Mouse (Mus musculus): ENCODE data around the gene Cnpy1. TPM values are rescaled to one million over a fixed set of nuclear protein-coding genes. Genes with fewer than 3 reads are reported as not detected.

Cnpy1 gene
- polyA plus RNA-seq, 1 experiment = not detected

- no peak overlapping the region for H3ac ChIP-seq (ENCODE audit: control insufficient read depth, insufficient read length)
- no peak overlapping the region for H3K4me3 ChIP-seq
- H3K79me2 ChIP-seq (ENCODE audit: control insufficient read depth, insufficient read depth) = no peaks in the 10 kb centered on the region
- H3K4me2 ChIP-seq (ENCODE audit: low read depth) = no peak overlapping the region
- no peaks in the 10 kb centered on the region for H3K36me3 ChIP-seq (ENCODE audit: control insufficient read depth, insufficient read depth)
- TF ChIP-seq E2F4 (IDR thresholded peaks at IDR 0.05; ENCODE audit: insufficient read depth) = no peak
- H3K27me3 ChIP-seq (ENCODE audit: control insufficient read depth, insufficient read depth, insufficient read length) = peaks cover 22% of the 10 kb centered on the region
Measured at GRCm38 (mm10) chr5:28290630-28291029, 45.0 kb upstream of the Cnpy1 start.

DNA sequence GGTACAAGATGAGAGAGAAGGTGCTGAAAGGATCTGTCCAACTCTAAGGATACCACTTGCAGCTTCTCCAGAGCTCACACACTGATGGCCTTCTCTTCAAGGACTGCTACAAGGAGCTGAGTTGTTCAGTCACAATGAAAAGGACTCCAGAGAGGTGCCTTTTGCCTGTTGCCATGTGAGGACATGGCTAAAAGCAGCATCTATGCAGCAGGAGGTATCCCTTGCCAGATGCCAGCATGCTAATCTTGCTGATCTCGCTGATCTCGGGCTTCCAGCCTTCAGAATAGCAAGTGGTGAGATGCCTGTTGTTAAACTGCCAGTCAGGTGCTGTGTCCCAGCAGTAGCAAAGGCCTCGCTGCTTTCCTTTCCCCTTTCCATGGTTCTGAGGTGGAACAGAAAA, 43.5 kb upstream of the Cnpy1 start:
- Histone ChIP-seq H3ac (ENCODE audit: control insufficient read depth, insufficient read length) (no peak overlapping the region), H3K36me3 (ENCODE audit: control insufficient read depth, insufficient read depth) (no peaks in the 10 kb centered on the region), H3K27me3 (ENCODE audit: control insufficient read depth, insufficient read depth, insufficient read length) (peaks cover 22% of the 10 kb centered on the region), H3K4me3 (no peak overlapping the region), H3K79me2 (ENCODE audit: control insufficient read depth, insufficient read depth) (no peaks in the 10 kb centered on the region), H3K4me2 (ENCODE audit: low read depth) (no peak overlapping the region)
- no peak for TF ChIP-seq REST (IDR thresholded peaks at IDR 0.05; ENCODE audit: insufficient read depth, insufficient read length)

- H3K79me2 ChIP-seq (ENCODE audit: control insufficient read depth, insufficient read depth) = no peaks in the 10 kb centered on the region
- no peak overlapping the region for H3K4me3 ChIP-seq
- no peak overlapping the region for H3ac ChIP-seq (ENCODE audit: control insufficient read depth, insufficient read length)
- TF ChIP-seq MYOD1 (IDR thresholded peaks at IDR 0.05; ENCODE audit: control insufficient read depth in 1 of 3, insufficient read length in 2 of 3, low read depth in 2 of 3) (no peak), POLR2A (IDR thresholded peaks at IDR 0.05; ENCODE audit: insufficient read length, low read depth) (no peak), CEBPB (IDR thresholded peaks at IDR 0.05; ENCODE audit: insufficient read depth, poor library complexity, severe bottlenecking) (no peak), SRF (IDR thresholded peaks at IDR 0.05; ENCODE audit: control insufficient read depth, insufficient read length, low read depth) (no peak), E2F4 (IDR thresholded peaks at IDR 0.05; ENCODE audit: insufficient read depth) (no peak), TCF12 (IDR thresholded peaks at IDR 0.05; ENCODE audit: insufficient read depth, poor library complexity, severe bottlenecking) (no peak), MAX (IDR thresholded peaks at IDR 0.05; ENCODE audit: low read depth) (no peak), REST (IDR thresholded peaks at IDR 0.05; ENCODE audit: insufficient read depth, insufficient read length) (no peak), MYOG (IDR thresholded peaks at IDR 0.05; ENCODE audit: control insufficient read depth in 1 of 3, insufficient read depth in 1 of 3, insufficient read length in 2 of 3, low read depth in 2 of 3) (no peak)
- H3K4me2 ChIP-seq (ENCODE audit: low read depth) = no peak overlapping the region
- H3K36me3 ChIP-seq (ENCODE audit: control insufficient read depth, insufficient read depth) = no peaks in the 10 kb centered on the region
- H3K27me3 ChIP-seq (ENCODE audit: control insufficient read depth, insufficient read depth, insufficient read length) = peaks cover 9% of the 10 kb centered on the region
Measured at GRCm38 (mm10) chr5:28277279-28277678, 31.7 kb upstream of the Cnpy1 start.

DNA sequence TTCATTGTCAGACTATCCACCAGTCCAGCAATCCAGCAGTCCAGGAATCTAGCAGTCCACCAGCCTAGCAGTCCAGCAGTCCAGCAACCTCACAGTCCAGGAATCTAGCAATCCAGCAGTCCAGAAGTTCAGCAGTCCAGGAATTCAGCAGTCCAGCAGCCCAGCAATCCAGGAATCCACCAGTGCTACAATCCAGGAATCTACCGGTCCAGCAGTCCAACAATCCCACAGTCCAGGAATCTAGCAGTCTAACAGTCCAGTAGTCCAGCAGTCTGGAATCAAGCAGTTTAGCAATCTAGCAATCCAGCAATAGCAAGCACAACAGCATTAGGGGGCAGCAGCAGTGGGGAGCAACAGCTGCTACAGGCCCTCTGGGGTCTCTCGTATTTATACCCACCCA, 27.2 kb upstream of the Cnpy1 start:
- Histone ChIP-seq H3K79me2 (ENCODE audit: control insufficient read depth, insufficient read depth) (no peaks in the 10 kb centered on the region), H3K4me3 (no peak overlapping the region), H3K36me3 (ENCODE audit: control insufficient read depth, insufficient read depth) (no peaks in the 10 kb centered on the region), H3K27me3 (ENCODE audit: control insufficient read depth, insufficient read depth, insufficient read length) (peaks cover 9% of the 10 kb centered on the region), H3ac (ENCODE audit: control insufficient read depth, insufficient read length) (no peak overlapping the region), H3K4me2 (ENCODE audit: low read depth) (no peak overlapping the region)
- TF ChIP-seq USF1 (IDR thresholded peaks at IDR 0.05; ENCODE audit: low read depth) (no peak), REST (IDR thresholded peaks at IDR 0.05; ENCODE audit: insufficient read depth, insufficient read length) (no peak), E2F4 (IDR thresholded peaks at IDR 0.05; ENCODE audit: insufficient read depth) (no peak), TCF12 (IDR thresholded peaks at IDR 0.05; ENCODE audit: insufficient read depth, poor library complexity, severe bottlenecking) (no peak), TCF3 (IDR thresholded peaks at IDR 0.05; ENCODE audit: insufficient read length, low read depth) (no peak), MYOG (IDR thresholded peaks at IDR 0.05; ENCODE audit: control insufficient read depth in 1 of 3, insufficient read depth in 1 of 3, insufficient read length in 2 of 3, low read depth in 2 of 3) (no peak), CEBPB (IDR thresholded peaks at IDR 0.05; ENCODE audit: insufficient read depth, poor library complexity, severe bottlenecking) (no peak), POLR2A (IDR thresholded peaks at IDR 0.05; ENCODE audit: insufficient read length, low read depth) (no peak), POLR2AphosphoS2 (IDR thresholded peaks at IDR 0.05; ENCODE audit: insufficient read length, low read depth) (no peak), MAX (IDR thresholded peaks at IDR 0.05; ENCODE audit: low read depth) (no peak), MYOD1 (IDR thresholded peaks at IDR 0.05; ENCODE audit: control insufficient read depth in 1 of 3, insufficient read length in 2 of 3, low read depth in 2 of 3) (no peak), SRF (IDR thresholded peaks at IDR 0.05; ENCODE audit: control insufficient read depth, insufficient read length, low read depth) (no peak)

DNA sequence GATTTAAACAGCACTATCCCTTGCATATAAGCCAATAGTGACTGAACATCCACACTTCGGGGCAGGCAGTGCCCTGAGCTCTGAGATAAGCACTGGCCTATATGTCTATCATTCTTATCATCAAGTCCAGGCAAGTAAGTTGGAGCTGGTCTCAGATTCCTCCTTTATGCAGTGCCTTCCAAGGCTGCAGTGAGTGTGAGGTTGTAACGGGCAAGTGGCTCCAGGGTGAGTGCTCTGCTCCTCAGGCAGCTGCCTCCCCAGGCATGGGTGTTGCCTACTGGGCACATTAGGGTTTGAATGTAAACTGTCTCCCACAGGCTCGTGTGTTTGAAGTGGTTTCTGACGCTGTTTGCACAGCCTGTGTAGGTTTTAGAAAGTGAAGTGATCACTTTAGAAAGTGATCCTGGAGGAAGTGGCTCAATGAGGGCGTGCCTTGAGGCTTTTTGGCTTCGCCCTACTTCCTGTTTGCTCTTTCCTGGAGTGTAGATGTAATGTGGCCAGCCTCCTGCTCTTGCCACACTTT, 23.9 kb upstream of the Cnpy1 start:
- H3K4me3 ChIP-seq = no peak overlapping the region
- H3ac ChIP-seq (ENCODE audit: control insufficient read depth, insufficient read length) = no peak overlapping the region
- H3K27me3 ChIP-seq (ENCODE audit: control insufficient read depth, insufficient read depth, insufficient read length) = no peaks in the 10 kb centered on the region
- no peaks in the 10 kb centered on the region for H3K79me2 ChIP-seq (ENCODE audit: control insufficient read depth, insufficient read depth)
- H3K4me2 ChIP-seq (ENCODE audit: low read depth) = peak overlapping the region; percentile 12
- TF ChIP-seq SRF (IDR thresholded peaks at IDR 0.05; ENCODE audit: control insufficient read depth, insufficient read length, low read depth) (no peak), USF1 (IDR thresholded peaks at IDR 0.05; ENCODE audit: low read depth) (no peak), REST (IDR thresholded peaks at IDR 0.05; ENCODE audit: insufficient read depth, insufficient read length) (no peak), MYOG (IDR thresholded peaks at IDR 0.05; ENCODE audit: control insufficient read depth in 1 of 3, insufficient read depth in 1 of 3, insufficient read length in 2 of 3, low read depth in 2 of 3) (no peak), MAX (IDR thresholded peaks at IDR 0.05; ENCODE audit: low read depth) (no peak), TCF12 (IDR thresholded peaks at IDR 0.05; ENCODE audit: insufficient read depth, poor library complexity, severe bottlenecking) (no peak), CEBPB (IDR thresholded peaks at IDR 0.05; ENCODE audit: insufficient read depth, poor library complexity, severe bottlenecking) (no peak), POLR2AphosphoS2 (IDR thresholded peaks at IDR 0.05; ENCODE audit: insufficient read length, low read depth) (no peak), E2F4 (IDR thresholded peaks at IDR 0.05; ENCODE audit: insufficient read depth) (no peak), POLR2A (IDR thresholded peaks at IDR 0.05; ENCODE audit: insufficient read length, low read depth) (no peak), MYOD1 (IDR thresholded peaks at IDR 0.05; ENCODE audit: control insufficient read depth in 1 of 3, insufficient read length in 2 of 3, low read depth in 2 of 3) (no peak), TCF3 (IDR thresholded peaks at IDR 0.05; ENCODE audit: insufficient read length, low read depth) (no peak)
- H3K36me3 ChIP-seq (ENCODE audit: control insufficient read depth, insufficient read depth) = no peaks in the 10 kb centered on the region

Measured in myocyte (in vitro differentiated cells).